Mouse (Mus musculus): ENCODE measurements around the gene Ckm.

GRCm38 (mm10) chr7:19354991-19355390 is 49.6 kb upstream of the Ckm start:
- TF ChIP-seq BHLHE40 (IDR thresholded peaks at IDR 0.05; ENCODE audit: low read depth, low read length) (no peak), NELFE (IDR thresholded peaks at IDR 0.05; ENCODE audit: low read depth, low read length) (no peak), POLR2A (IDR thresholded peaks at IDR 0.05; ENCODE audit: low read depth, low read length) (no peak), GABPA (IDR thresholded peaks at IDR 0.05; ENCODE audit: insufficient replicate concordance, low read depth, low read length) (no peak)
